Mouse (Mus musculus) liver, adult 2 months (tissue): ENCODE measurements at regions not wholly inside any gene's neighbourhood (a gene's known extent, or its start where the extent isn't known, plus 50 kb on each side); places are given as distances from the start of the nearest gene placed in this dataset.

Experiments used
- DNase-seq: peaks from one replicate; pipeline ENCODE4 v3.0.0-alpha.2; 2011; ENCODE audit warnings: low read depth, low spot score; ENCODE audit errors: extremely low read depth
- H3K27ac ChIP-seq: fragments of 200-500 bp; replicated peaks from 2 replicates; pipeline ENCODE4 v1.5.1; 2012; ENCODE audit warnings: low read depth, mild to moderate bottlenecking, control low read depth, inconsistent platforms, low read length; ENCODE audit not compliant: insufficient read depth
- H3K27me3 ChIP-seq: fragments of 200-500 bp; 2 replicates; pipeline ENCODE4 v1.6.1; 2012; ENCODE audit warnings: mild to moderate bottlenecking, moderate library complexity, low read length, inconsistent platforms; ENCODE audit not compliant: control insufficient read depth, insufficient read depth
- H3K36me3 ChIP-seq: fragments of 200-500 bp; 2 replicates; pipeline ENCODE4 v1.6.1; 2012; ENCODE audit warnings: low read length, inconsistent platforms; ENCODE audit not compliant: control insufficient read depth, insufficient read depth
- H3K4me1 ChIP-seq: fragments of 200-500 bp; 2 replicates; pipeline ENCODE4 v1.6.1; 2011; ENCODE audit warnings: low read length; ENCODE audit not compliant: control insufficient read depth, insufficient read depth
- H3K4me3 ChIP-seq: fragments of 200-500 bp; 2 replicates; pipeline ENCODE4 v1.5.1; 2011; ENCODE audit warnings: low read depth, mild to moderate bottlenecking, control low read depth, low read length, moderate library complexity; ENCODE audit not compliant: insufficient read depth
- H3K79me2 ChIP-seq: fragments of 200-500 bp; 2 replicates; pipeline ENCODE4 v1.6.1; 2012; ENCODE audit warnings: inconsistent platforms, mild to moderate bottlenecking, low read length, moderate library complexity; ENCODE audit not compliant: control insufficient read depth, insufficient read depth
- H3K9ac ChIP-seq: fragments of 200-500 bp; 2 replicates; pipeline ENCODE4 v1.6.1; 2012; ENCODE audit warnings: low read depth, mild to moderate bottlenecking, control low read depth, inconsistent platforms, low read length
- CTCF ChIP-seq: fragments of 200-500 bp; IDR thresholded peaks from 2 replicates; pipeline ENCODE4 v1.5.1; 2011; ENCODE audit warnings: low read depth, low read length, control low read depth
- POLR2A ChIP-seq: fragments of 200-500 bp; IDR thresholded peaks from 2 replicates; pipeline ENCODE4 v1.6.1; 2011; ENCODE audit warnings: low read length, control low read depth; ENCODE audit not compliant: insufficient read depth; ENCODE audit errors: extremely low read depth
- WGBS: fragments of 180-500 bp; shearing (Covaris S2); methylation state at CpG from one replicate; pipeline ENCODE4 v1.1.7; 2018; 5-methylcytosine and 5-hydroxymethylcytosine counted together

GRCm38 (mm10) chr11:18581997-18582780 lies 436.6 kb downstream of the Meis1 start:
- H3K27ac ChIP-seq = no peak overlapping the region

GRCm38 (mm10) chr11:18581078-18581800 lies 437.5 kb downstream of the Meis1 start:
- no peaks in the 10 kb centered on the region for H3K79me2 ChIP-seq
- H3K27me3 ChIP-seq = no peaks in the 10 kb centered on the region
- DNase-seq = no peak
- 92% methylated on average over 8 of the region's 8 CpGs for WGBS
- H3K9ac ChIP-seq = no peak overlapping the region
- no peaks in the 10 kb centered on the region for H3K36me3 ChIP-seq
- no peaks in the 10 kb centered on the region for H3K4me1 ChIP-seq
- H3K4me3 ChIP-seq = no peak overlapping the region
- TF ChIP-seq POLR2A (no peak), CTCF (no peak)
- H3K27ac ChIP-seq = no peak overlapping the region

More at GRCm38 (mm10) chr11:18581997-18582780, 436.6 kb downstream of the Meis1 start:
- H3K4me3 ChIP-seq = no peak overlapping the region
- no peaks in the 10 kb centered on the region for H3K27me3 ChIP-seq
- no peak overlapping the region for H3K9ac ChIP-seq
- no peak for DNase-seq
- H3K79me2 ChIP-seq = no peaks in the 10 kb centered on the region
- TF ChIP-seq POLR2A (no peak), CTCF (no peak)
- 76% methylated on average over 2 of the region's 2 CpGs for WGBS
- H3K36me3 ChIP-seq = no peaks in the 10 kb centered on the region
- H3K4me1 ChIP-seq = no peaks in the 10 kb centered on the region

- 79% methylated on average over 4 of the region's 4 CpGs for WGBS
- Histone ChIP-seq H3K9ac (no peak overlapping the region), H3K27me3 (no peaks in the 10 kb centered on the region), H3K4me3 (no peak overlapping the region), H3K4me1 (no peaks in the 10 kb centered on the region), H3K27ac (no peak overlapping the region), H3K79me2 (no peaks in the 10 kb centered on the region), H3K36me3 (no peaks in the 10 kb centered on the region)
- no peak for DNase-seq
- TF ChIP-seq CTCF = no peak
- TF ChIP-seq POLR2A = no peak
Observed at GRCm38 (mm10) chr11:18571557-18572209, 447.1 kb downstream of the Meis1 start.

GRCm38 (mm10) chr11:18563011-18563410 lies 455.8 kb downstream of the Meis1 start:
- TF ChIP-seq CTCF = no peak
- no peak for TF ChIP-seq POLR2A
- WGBS = 91% methylated on average over 2 of the region's 2 CpGs
- no peak for DNase-seq
- Histone ChIP-seq H3K4me1 (no peaks in the 10 kb centered on the region), H3K36me3 (no peaks in the 10 kb centered on the region), H3K79me2 (no peaks in the 10 kb centered on the region), H3K27ac (no peak overlapping the region), H3K4me3 (no peak overlapping the region), H3K9ac (no peak overlapping the region), H3K27me3 (no peaks in the 10 kb centered on the region)

GRCm38 (mm10) chr11:18558665-18559064 lies 460.1 kb downstream of the Meis1 start:
- 63% methylated on average over 4 of the region's 4 CpGs for WGBS
- no peak overlapping the region for H3K27ac ChIP-seq

GRCm38 (mm10) chr11:18535592-18535857 lies 483.3 kb downstream of the Meis1 start:
- TF ChIP-seq CTCF (no peak), POLR2A (no peak)
- Histone ChIP-seq H3K27me3 (no peaks in the 10 kb centered on the region), H3K9ac (no peak overlapping the region), H3K4me1 (no peaks in the 10 kb centered on the region), H3K27ac (no peak overlapping the region), H3K79me2 (no peaks in the 10 kb centered on the region), H3K36me3 (no peaks in the 10 kb centered on the region), H3K4me3 (no peak overlapping the region)
- no peak for DNase-seq
- WGBS = 67% methylated on average over 2 of the region's 2 CpGs

More at GRCm38 (mm10) chr11:18558665-18559064, 460.1 kb downstream of the Meis1 start:
- Histone ChIP-seq H3K4me1 (no peaks in the 10 kb centered on the region), H3K4me3 (no peak overlapping the region), H3K27me3 (no peaks in the 10 kb centered on the region), H3K36me3 (no peaks in the 10 kb centered on the region), H3K79me2 (no peaks in the 10 kb centered on the region), H3K9ac (no peak overlapping the region)
- TF ChIP-seq CTCF = no peak
- no peak for DNase-seq
